Mouse (Mus musculus): ENCODE measurements around the gene Ttc39b. TPM values are rescaled to one million over a fixed set of nuclear protein-coding genes. Genes with fewer than 3 reads are reported as not detected.

The Ttc39b gene
- total RNA-seq, 2 experiments from 2014 or later, result 65.1 to 66.7 TPM

- TF ChIP-seq CTCF (IDR thresholded peaks at IDR 0.05), result no peak
- no peak overlapping the region for H3K4me3 ChIP-seq
- no peak for DNase-seq (ENCODE audit: extremely low spot score in 1 of 2, low spot score in 2 of 2)
- H3K27ac ChIP-seq, result 0 out of 2 replicates have a peak overlapping the region, but pooled peaks have one; percentile 6
- intact Hi-C loops (cut with DNase I), result no loop called here
Measured at GRCm38 (mm10) chr4:83234739-83235138, 89.3 kb downstream of the Ttc39b start.

- peak overlapping the region; percentile 6; the same call in 1 of the 2 replicates for H3K27ac ChIP-seq
Measured at GRCm38 (mm10) chr4:83234132-83234531, 89.9 kb downstream of the Ttc39b start.

GRCm38 (mm10) chr4:83233181-83234123 is 90.6 kb downstream of the Ttc39b start:
- Histone ChIP-seq H3K4me3 (peak overlapping the region; percentile 13; the same call in 1 of the 2 replicates), H3K27ac (peak overlapping the region; percentile 24; the same call in 1 of the 2 replicates)
- peak; percentile 54 to 74 for DNase-seq (ENCODE audit: extremely low spot score in 1 of 2, low spot score in 2 of 2)
- intact Hi-C loops (cut with DNase I), result loop anchor here (1.0 kb wide), 1 partner anchor 34 kb away; no protein-coding TSS in a partner anchor
- no peak for TF ChIP-seq CTCF (IDR thresholded peaks at IDR 0.05)

More at GRCm38 (mm10) chr4:83234132-83234531, 89.9 kb downstream of the Ttc39b start:
- intact Hi-C loops (cut with DNase I), result no loop called here
- DNase-seq (ENCODE audit: extremely low spot score in 1 of 2, low spot score in 2 of 2), result no peak
- TF ChIP-seq CTCF (IDR thresholded peaks at IDR 0.05), result no peak
- H3K4me3 ChIP-seq, result no peak overlapping the region

GRCm38 (mm10) chr4:83232315-83232880 is 91.7 kb downstream of the Ttc39b start:
- peak overlapping the region; percentile 24; the same call in 1 of the 2 replicates for H3K27ac ChIP-seq
- intact Hi-C loops (cut with DNase I), result no loop called here
- no peak for TF ChIP-seq CTCF (IDR thresholded peaks at IDR 0.05)
- no peak overlapping the region for H3K4me3 ChIP-seq
- DNase-seq (ENCODE audit: extremely low spot score in 1 of 2, low spot score in 2 of 2), result no peak

- no peak for DNase-seq (ENCODE audit: extremely low spot score in 1 of 2, low spot score in 2 of 2)
- TF ChIP-seq CTCF (IDR thresholded peaks at IDR 0.05), result no peak
- H3K4me3 ChIP-seq, result no peak overlapping the region
- H3K27ac ChIP-seq, result no peak overlapping the region
- intact Hi-C loops (cut with DNase I), result no loop called here
Measured at GRCm38 (mm10) chr4:83228664-83229283, 95.3 kb downstream of the Ttc39b start.

DNA sequence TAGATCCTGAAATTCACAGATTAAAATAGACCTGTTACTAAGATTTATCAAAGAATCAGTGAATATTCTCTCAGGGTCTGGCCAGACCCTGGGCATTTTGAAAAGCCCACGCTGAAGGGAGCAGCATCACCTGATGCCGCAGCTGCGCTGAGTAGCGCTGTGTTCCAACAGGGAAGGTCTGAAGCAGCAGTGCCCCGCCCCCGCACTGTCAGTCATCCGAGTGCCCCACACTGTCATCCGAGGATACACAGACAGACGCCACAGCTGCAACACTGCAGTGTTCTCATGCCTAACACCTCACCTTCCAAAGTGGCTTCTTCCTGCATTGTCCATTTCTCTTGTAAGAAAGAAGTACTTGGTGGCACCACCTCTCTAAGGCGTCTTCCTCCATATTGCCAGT is 96.0 kb downstream of the Ttc39b start:
- TF ChIP-seq CTCF (IDR thresholded peaks at IDR 0.05), result no peak
- intact Hi-C loops (cut with DNase I), result no loop called here

GRCm38 (mm10) chr4:83225633-83226360 is 98.3 kb downstream of the Ttc39b start:
- intact Hi-C loops (cut with DNase I), result no loop called here

More for the DNA sequence above, 96.0 kb downstream of the Ttc39b start:
- DNase-seq (ENCODE audit: extremely low spot score in 1 of 2, low spot score in 2 of 2), result no peak
- H3K27ac ChIP-seq, result no peak overlapping the region
- no peak overlapping the region for H3K4me3 ChIP-seq

GRCm38 (mm10) chr4:83224242-83224641 is 99.8 kb downstream of the Ttc39b start:
- peak; percentile 52 for TF ChIP-seq CTCF (IDR thresholded peaks at IDR 0.05)
- intact Hi-C loops (cut with DNase I), result no loop called here
- no peak overlapping the region for H3K27ac ChIP-seq
- DNase-seq (ENCODE audit: extremely low spot score in 1 of 2, low spot score in 2 of 2), result no peak
- H3K4me3 ChIP-seq, result no peak overlapping the region

More at GRCm38 (mm10) chr4:83225633-83226360, 98.3 kb downstream of the Ttc39b start:
- Histone ChIP-seq H3K27ac (no peak overlapping the region), H3K4me3 (no peak overlapping the region)
- TF ChIP-seq CTCF (IDR thresholded peaks at IDR 0.05), result no peak
- DNase-seq (ENCODE audit: extremely low spot score in 1 of 2, low spot score in 2 of 2), result no peak

DNA sequence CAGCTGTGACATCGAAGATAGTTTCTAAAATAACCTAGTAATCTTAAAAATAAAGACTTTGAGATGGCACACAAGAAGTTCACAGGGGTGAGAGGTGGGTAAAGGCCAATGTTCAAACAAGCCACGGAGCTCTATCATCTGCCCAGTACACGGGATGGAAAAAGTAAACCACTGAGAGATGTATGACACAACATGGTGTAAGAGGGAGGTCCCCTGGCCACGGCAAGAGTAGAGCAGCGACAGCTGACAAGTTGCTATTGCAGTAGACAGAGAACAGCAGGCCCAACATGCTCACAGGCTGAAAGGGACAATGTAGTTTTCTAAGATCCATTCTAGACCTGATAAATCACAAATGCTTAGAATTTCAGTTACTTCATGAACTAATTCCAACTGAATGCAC is 100.9 kb downstream of the Ttc39b start:
- Histone ChIP-seq H3K4me3 (no peak overlapping the region), H3K27ac (no peak overlapping the region)
- intact Hi-C loops (cut with DNase I), result no loop called here
- no peak for TF ChIP-seq CTCF (IDR thresholded peaks at IDR 0.05)
- DNase-seq (ENCODE audit: extremely low spot score in 1 of 2, low spot score in 2 of 2), result no peak

GRCm38 (mm10) chr4:83220761-83221557 is 103.1 kb downstream of the Ttc39b start:
- DNase-seq (ENCODE audit: extremely low spot score in 1 of 2, low spot score in 2 of 2), result no peak
- Histone ChIP-seq H3K4me3 (no peak overlapping the region), H3K27ac (no peak overlapping the region)
- TF ChIP-seq CTCF (IDR thresholded peaks at IDR 0.05), result no peak
- intact Hi-C loops (cut with DNase I), result no loop called here
